Mouse (Mus musculus) neural tube, embryonic 13.5 days (tissue): ENCODE results near the gene Srrm3. TPM values are rescaled to one million over a fixed set of nuclear protein-coding genes. Genes with fewer than 3 reads are reported as not detected.

Experiments used
- microRNA-seq: library from miRNA; unstranded; fragments of <30 nt; microRNA quantifications from one replicate; pipeline ENCODE4, GENCODE M21; 2016
- polyA plus RNA-seq: library from polyadenylated mRNA; unstranded; fragments of >200 nt; fragmentation: Nextera tagmentation; extraction: Ambion mirVana; gene quantifications from 2 replicates; pipeline ENCODE4 v1.2.1, GENCODE M21; 2015

Srrm3 gene
- polyA plus RNA-seq, 1 experiment from 2014 or later = 85.9 TPM

Small RNA genes within 50 kb of the gene (microRNA-seq; reads per million reads assigned to microRNA genes)
- gene Gm23268 = not detected

Other genes with a start within 250 kb of the Srrm3 start
- not detected in 2 replicates for gene Ccl26, start 243.3 kb upstream of the Srrm3 start, polyA plus RNA-seq
- 3.1 and 3.4 TPM in 2 replicates for gene Ccl24, start 233.8 kb upstream of the Srrm3 start, polyA plus RNA-seq
- gene Rhbdd2, start 174.3 kb upstream of the Srrm3 start, polyA plus RNA-seq = 69.0 and 82.2 TPM in 2 replicates
- 110 and 114 TPM in 2 replicates for gene Por, start 136.9 kb upstream of the Srrm3 start, polyA plus RNA-seq
- gene Tmem120a, start 62.4 kb upstream of the Srrm3 start, polyA plus RNA-seq = 80.3 and 84.5 TPM in 2 replicates
- gene Styxl1, start 28.5 kb upstream of the Srrm3 start, polyA plus RNA-seq = 0.68 TPM in 1 of 2 replicates, not detected in the other
- 607 and 633 TPM in 2 replicates for gene Mdh2, start 28.4 kb upstream of the Srrm3 start, polyA plus RNA-seq
- gene Hspb1, start 81.0 kb downstream of the Srrm3 start, polyA plus RNA-seq = 15.8 and 19.3 TPM in 2 replicates
- gene Ywhag, start 127.7 kb downstream of the Srrm3 start, polyA plus RNA-seq = 665 and 740 TPM in 2 replicates
- 0.79 and 1.9 TPM in 2 replicates for gene Ssc4d, start 167.6 kb downstream of the Srrm3 start, polyA plus RNA-seq
- gene Zp3, start 173.2 kb downstream of the Srrm3 start, polyA plus RNA-seq = 0.14 TPM in 1 of 2 replicates, not detected in the other
- gene Dtx2, start 187.9 kb downstream of the Srrm3 start, polyA plus RNA-seq = 25.6 and 26.5 TPM in 2 replicates
- 0.14 and 0.20 TPM in 2 replicates for gene Upk3b, start 231.6 kb downstream of the Srrm3 start, polyA plus RNA-seq
- gene Upk3bl, start 247.6 kb downstream of the Srrm3 start, polyA plus RNA-seq = 0.63 TPM in 1 of 2 replicates, not detected in the other